Mouse (Mus musculus): ENCODE results near the gene Fbxl18.
"Not testable (repeated sequence)": the region's sequence is repeated elsewhere in the genome, so short reads cannot be mapped to it uniquely, and the experiment has no call there.

The Fbxl18 gene

GRCm38 (mm10) chr5:142875513-142875905 is 19.7 kb downstream of the Fbxl18 start:
- intact Hi-C loops (cut with DNase I) = loop anchor here (5.0 to 10.0 kb wide), 2 partner anchors 111 to 192 kb away; no protein-coding TSS in a partner anchor

DNA sequence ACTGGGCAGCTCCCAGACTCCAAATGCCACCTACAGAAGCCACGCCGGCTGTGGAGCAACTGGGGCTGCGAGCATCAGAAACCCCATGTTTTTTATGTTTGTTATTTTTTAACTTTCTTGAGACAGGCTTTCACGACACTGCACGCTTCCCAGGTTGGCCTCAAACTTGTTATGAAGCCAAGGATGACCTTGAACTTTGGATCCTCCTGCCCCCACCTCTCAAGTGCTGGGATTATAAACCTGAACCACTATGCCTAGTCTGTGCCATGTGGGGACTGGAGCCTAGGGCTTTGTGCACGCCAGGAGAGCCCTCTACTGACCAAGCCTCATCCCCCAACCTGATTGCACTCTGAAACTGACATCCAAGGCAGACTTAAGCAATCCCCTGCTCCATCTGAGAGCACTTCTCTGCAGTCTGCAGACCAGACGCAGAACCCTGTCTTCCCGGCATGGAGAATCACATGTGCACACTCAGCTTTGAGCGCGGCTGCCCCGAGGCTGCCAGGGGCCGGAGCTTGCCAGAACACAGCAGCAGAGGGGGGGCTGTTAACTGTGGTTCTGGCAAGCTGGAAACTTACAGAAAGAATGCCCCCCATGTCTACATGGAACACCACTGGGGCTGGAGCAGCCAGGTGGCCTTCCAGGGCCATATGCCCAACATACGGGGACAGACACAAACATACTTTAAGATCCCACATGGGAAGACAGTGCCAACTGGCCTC is 20.3 kb downstream of the Fbxl18 start:
- intact Hi-C loops (cut with DNase I) = loop anchor here (5.0 to 10.0 kb wide), 2 partner anchors 110 to 192 kb away; no protein-coding TSS in a partner anchor

DNA sequence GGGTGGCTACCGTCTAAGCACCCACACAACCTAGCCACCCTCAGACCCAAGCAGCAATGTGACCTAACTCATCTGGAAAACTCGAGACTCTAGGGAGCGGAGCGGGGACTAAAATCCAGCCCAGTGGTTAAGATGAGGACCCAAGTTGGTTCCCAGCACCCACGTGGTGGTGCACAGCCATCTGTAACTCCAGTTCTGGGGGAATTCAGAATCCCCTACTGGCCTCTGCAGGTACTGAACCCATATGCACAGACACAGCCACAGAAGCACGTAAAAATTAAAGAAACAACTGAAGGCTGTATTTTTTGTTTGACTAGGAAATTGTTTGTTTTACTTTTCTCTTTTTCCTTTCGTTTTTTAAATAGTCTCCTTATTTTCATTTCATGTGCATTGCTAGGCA is 21.5 kb downstream of the Fbxl18 start:
- intact Hi-C loops (cut with DNase I) = loop anchor here (10.0 kb wide), 1 partner anchor 109 kb away; no protein-coding TSS in a partner anchor

GRCm38 (mm10) chr5:142871765-142872164 is 23.5 kb downstream of the Fbxl18 start:
- intact Hi-C loops (cut with DNase I) = loop anchor here (10.0 kb wide), 1 partner anchor 107 kb away; no protein-coding TSS in a partner anchor

- intact Hi-C loops (cut with DNase I) = loop anchor here (10.0 kb wide), 1 partner anchor 205 kb away; no protein-coding TSS in a partner anchor
Measured at GRCm38 (mm10) chr5:142869463-142869862, 25.8 kb downstream of the Fbxl18 start.

DNA sequence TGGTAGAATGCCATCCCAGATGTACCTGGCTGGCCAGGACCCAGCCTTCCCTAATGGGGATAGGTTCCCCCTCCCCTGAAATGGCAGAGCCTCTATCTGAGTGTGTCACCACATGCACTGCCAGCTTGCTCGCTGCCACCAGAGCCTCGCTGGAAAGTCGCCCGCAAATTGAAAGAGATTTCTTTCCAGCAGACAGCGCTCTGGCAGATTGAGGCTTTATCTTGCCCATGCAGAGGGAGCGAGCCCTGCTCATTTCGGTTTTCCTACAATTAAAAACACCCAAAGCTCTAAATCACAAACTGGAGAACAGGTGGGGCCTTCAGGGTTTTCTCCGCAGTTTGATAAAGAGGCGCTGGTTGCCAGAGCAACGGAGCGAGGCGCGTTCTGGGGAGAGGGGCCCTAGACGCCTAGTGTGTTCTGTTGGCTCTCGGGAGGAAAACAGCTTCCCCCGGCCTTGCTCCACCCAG is 37.4 kb downstream of the Fbxl18 start:
- intact Hi-C loops (cut with DNase I) = no loop called here

GRCm38 (mm10) chr5:142856408-142856807 is 38.8 kb downstream of the Fbxl18 start:
- intact Hi-C loops (cut with DNase I) = no loop called here

- intact Hi-C loops (cut with DNase I) = no loop called here
Measured at GRCm38 (mm10) chr5:142854877-142855276, 40.3 kb downstream of the Fbxl18 start.

- intact Hi-C loops (cut with DNase I) = no loop called here
Measured at GRCm38 (mm10) chr5:142853585-142853984, 41.6 kb downstream of the Fbxl18 start.

- intact Hi-C loops (cut with DNase I) = no loop called here
Measured at GRCm38 (mm10) chr5:142851681-142852049, 43.6 kb downstream of the Fbxl18 start.

- intact Hi-C loops (cut with DNase I) = no loop called here
Measured at GRCm38 (mm10) chr5:142850916-142851680, 44.1 kb downstream of the Fbxl18 start.

GRCm38 (mm10) chr5:142850476-142850875 is 44.7 kb downstream of the Fbxl18 start:
- intact Hi-C loops (cut with DNase I) = no loop called here

GRCm38 (mm10) chr5:142848911-142849310 is 46.3 kb downstream of the Fbxl18 start:
- intact Hi-C loops (cut with DNase I) = no loop called here

GRCm38 (mm10) chr5:142848149-142848548 is 47.1 kb downstream of the Fbxl18 start:
- intact Hi-C loops (cut with DNase I) = no loop called here

- intact Hi-C loops (cut with DNase I) = loop anchor here (5.0 kb wide), 1 partner anchor 77 kb away; no protein-coding TSS in a partner anchor
Measured at GRCm38 (mm10) chr5:142844467-142844866, 50.8 kb downstream of the Fbxl18 start.

- intact Hi-C loops (cut with DNase I) = loop anchor here (2.0 to 5.0 kb wide), 2 partner anchors 75 to 119 kb away; no protein-coding TSS in a partner anchor
Measured at GRCm38 (mm10) chr5:142842137-142842642, 53.0 kb downstream of the Fbxl18 start.

DNA sequence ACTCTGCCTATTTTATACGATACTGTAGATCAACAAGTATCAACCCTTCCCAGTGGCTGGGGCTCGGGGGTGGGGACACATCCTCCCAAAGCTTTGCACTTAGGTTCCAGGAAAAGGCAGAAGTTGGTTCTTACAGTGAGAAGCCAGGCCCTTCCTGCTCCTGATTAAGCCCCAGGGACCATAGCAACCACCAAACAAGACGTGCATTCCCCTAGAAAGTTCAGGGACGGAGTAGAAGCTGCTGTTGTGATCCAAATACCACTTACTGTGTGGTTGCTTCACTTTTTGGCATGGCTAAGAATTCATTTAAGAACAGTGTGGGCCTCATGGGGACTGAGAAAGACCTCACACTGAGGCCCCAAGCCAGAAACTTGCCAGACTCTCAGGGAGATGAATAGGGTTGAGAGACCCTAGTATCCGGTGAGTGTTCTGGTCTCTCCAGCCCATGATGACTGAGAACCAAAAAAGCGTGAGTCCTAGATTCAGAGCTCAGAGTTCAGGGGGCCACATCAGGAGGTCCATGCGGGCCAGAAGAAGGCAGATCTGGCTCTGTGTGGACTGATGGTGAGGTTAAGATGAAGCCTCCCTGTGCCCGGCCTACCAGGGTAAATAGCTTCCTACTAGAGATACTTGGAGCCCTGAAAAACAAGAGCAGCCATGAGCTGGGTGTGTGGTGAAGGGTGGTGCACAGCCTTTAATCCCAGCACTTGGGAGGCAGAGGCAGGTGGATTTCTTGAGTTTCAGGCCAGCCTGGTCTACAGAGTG is 53.7 kb downstream of the Fbxl18 start:
- intact Hi-C loops (cut with DNase I) = loop anchor here (2.0 to 5.0 kb wide), 2 partner anchors 74 to 119 kb away; no protein-coding TSS in a partner anchor

DNA sequence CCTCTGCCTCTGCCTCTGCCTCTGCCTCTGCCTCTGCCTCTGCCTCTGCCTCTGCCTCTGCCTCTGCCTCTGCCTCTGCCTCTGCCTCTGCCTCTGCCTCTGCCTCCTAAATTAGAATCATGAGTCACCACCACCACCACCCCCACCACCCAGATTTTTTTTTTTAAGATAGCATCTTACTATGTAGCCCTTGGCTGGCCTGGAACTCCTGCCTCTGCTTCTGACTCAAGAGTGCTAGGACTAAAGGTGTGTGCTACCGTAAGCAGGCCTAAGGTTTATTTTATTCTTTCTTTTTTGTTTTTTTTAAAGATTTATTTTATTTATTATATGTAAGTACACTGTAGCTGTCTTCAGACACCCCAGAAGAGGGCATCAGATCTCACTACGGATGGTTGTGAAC is 57.8 kb downstream of the Fbxl18 start:
- intact Hi-C loops (cut with DNase I) = not testable (repeated sequence)

DNA sequence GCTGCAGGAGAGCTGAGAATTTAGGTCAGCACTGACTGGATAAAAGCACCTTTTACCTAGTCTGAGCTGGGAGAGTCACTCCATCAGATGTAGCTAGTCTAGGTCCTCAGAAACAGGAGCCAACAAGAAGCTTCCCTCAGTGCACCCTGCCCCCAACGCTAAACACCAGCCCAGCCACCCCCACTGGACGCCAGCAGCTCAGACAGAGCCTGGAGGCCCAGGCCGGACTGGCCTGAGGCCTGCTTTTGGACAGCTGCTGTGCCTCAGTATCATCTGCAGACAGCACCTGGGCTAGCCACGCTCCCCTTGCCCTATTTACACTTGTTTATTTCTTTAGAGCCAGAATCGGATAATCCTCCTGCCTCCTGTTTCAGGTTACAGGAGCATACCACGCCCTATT is 58.3 kb downstream of the Fbxl18 start:
- intact Hi-C loops (cut with DNase I) = no loop called here

DNA sequence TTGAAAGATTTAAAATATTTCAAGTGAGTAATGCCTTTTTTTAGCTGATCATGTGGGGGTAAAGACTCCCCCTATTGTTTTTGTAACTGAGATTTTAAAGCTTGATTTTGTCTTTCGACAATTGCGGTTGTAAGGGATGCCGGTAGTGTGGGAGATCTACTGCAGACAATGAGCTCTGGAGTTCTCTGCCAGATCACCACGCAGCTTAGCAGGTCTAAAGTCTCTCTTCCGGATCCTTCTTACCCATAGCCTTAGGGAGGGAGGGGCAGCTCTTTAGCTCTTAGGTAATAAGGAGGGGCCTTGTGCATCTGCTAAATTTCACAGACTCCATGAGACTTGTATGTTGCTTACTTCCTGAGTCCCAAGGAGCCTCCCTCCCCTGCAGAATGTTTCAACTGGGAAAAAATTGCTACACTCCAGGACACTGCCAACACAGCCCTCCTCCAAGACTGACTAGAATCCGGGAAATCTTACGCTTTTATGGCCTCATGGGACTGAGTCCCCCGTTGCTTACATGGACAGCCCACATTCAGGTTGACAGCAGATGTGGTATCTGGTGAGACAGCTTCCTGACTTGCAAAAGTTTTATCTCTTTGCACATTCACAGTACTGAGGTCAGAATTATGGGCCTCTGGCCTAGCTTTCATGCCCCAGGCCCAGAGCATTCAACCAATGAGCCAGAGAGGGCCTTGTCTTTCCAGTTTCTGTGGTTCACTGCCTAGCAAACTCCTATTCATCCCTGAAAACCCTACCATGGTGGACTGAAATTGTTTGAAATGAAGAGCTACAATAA is 61.4 kb downstream of the Fbxl18 start:
- intact Hi-C loops (cut with DNase I) = no loop called here

All from adrenal gland (tissue).